Mouse (Mus musculus) cerebellum, adult 2 months (tissue): ENCODE data around the gene Cyp2g1. TPM values are rescaled to one million over a fixed set of nuclear protein-coding genes. Genes with fewer than 3 reads are reported as not detected.
"Not testable (repeated sequence)": the region's sequence is repeated elsewhere in the genome, so short reads cannot be mapped to it uniquely, and the experiment has no call there.

Source experiments
- DNase-seq, 2 experiments: peaks; one replicate each; pipeline ENCODE4 v3.0.0; 2021
- H3K27ac ChIP-seq: fragments of 200-500 bp; 2 replicates; pipeline ENCODE4 v1.5.1; 2012; ENCODE audit warnings: low read length, control low read depth, inconsistent platforms; ENCODE audit not compliant: insufficient read depth
- H3K27me3 ChIP-seq: fragments of 200-500 bp; 2 replicates; pipeline ENCODE4 v1.6.1; 2012; ENCODE audit warnings: inconsistent platforms, mild to moderate bottlenecking, low read length, moderate library complexity; ENCODE audit not compliant: control insufficient read depth, insufficient read depth
- H3K4me1 ChIP-seq: fragments of 200-500 bp; 2 replicates; pipeline ENCODE4 v1.6.1; 2011; ENCODE audit warnings: low read length; ENCODE audit not compliant: control insufficient read depth, insufficient read depth
- H3K4me3 ChIP-seq: fragments of 200-500 bp; replicated peaks from 2 replicates; pipeline ENCODE3; 2011; ENCODE audit warnings: mild to moderate bottlenecking, low read depth, low read length, control low read depth; ENCODE audit not compliant: insufficient read depth
- CTCF ChIP-seq: fragments of 200-500 bp; IDR thresholded peaks from 2 replicates; pipeline ENCODE4 v1.5.1; 2011; ENCODE audit warnings: low read depth, mild to moderate bottlenecking, control low read depth, low read length, moderate library complexity, borderline replicate concordance; ENCODE audit not compliant: insufficient read depth
- POLR2A ChIP-seq: fragments of 200-500 bp; IDR thresholded peaks from 2 replicates; pipeline ENCODE4 v1.6.1; 2011; ENCODE audit warnings: low read length, control low read depth, borderline replicate concordance; ENCODE audit not compliant: insufficient read depth
- WGBS: fragments of 180-500 bp; shearing (Covaris S2); methylation state at CpG from one replicate; pipeline ENCODE4 v1.1.7; 2018; 5-methylcytosine and 5-hydroxymethylcytosine counted together
- polyA plus RNA-seq: library from polyadenylated mRNA; depleted of rRNA; stranded (reverse); fragments of >200 nt; gene quantifications from 2 replicates; pipeline ENCODE4 v1.2.3, GENCODE M21; 2012; rRNA removed

Gene Cyp2g1
- polyA plus RNA-seq, 1 experiment: not detected

DNA sequence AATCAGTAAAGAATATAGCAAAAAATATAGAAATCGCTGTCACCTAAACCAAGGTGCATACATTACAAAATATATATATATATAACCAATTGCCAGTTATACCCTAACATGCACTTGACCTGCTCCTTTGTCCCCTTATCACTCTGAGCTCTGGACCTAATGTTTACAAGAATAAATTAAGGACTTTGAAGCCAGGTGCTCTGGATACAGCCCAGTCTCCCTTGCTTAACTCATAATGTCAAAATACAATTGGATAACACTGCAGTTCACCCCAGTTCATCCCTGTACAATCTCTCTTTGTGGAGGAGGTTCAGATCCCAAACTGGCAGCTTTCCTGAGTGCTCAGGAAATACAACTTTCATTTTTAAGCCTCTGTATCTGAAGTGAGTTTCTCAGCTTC, 7.7 kb upstream of the Cyp2g1 start:
- no peak for DNase-seq
- Histone ChIP-seq H3K4me1 (no peaks in the 10 kb centered on the region), H3K27me3 (no peaks in the 10 kb centered on the region), H3K4me3 (no peak overlapping the region), H3K27ac (no peak overlapping the region)
- WGBS: 81% methylated on average over 1 of the region's 1 CpGs
- TF ChIP-seq POLR2A (no peak), CTCF (no peak)

DNA sequence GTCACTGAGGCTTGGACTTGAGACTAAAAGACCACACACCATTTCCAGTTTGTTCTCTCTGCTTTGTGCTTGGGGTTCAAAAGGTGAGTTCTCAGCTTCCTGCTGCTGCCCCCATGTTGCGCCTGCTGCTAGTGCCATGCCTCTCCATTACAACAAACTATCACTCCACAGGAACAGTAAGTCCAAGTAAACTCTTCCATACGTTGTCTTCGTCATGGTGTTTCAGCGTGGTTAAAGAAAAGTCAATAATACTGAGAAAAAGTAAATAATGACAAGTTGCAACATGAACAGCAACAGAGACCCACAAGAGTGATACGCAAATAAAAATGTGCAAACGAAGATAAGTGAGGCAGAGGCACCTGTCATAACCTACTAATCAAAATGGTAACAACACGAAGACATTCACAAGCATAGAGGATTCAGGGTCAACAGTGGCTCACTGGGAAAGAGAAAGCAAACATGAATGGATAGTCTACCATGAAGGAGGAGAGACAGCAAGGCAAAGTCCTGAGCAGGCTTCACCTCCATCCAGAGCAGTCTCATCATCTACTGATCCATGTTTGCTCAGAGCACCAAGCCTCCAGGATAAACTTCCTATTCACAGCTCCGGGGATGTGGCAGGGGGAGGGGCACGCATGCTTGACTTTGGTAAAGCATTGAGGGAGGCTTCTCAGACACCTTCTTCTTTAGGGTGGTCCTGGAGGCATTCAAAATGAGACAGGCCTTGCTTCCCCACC, 23.0 kb downstream of the Cyp2g1 start:
- WGBS: 76% methylated on average over 9 of the region's 9 CpGs
- not testable (repeated sequence) for DNase-seq, H3K4me1 ChIP-seq, H3K27ac ChIP-seq, H3K27me3 ChIP-seq, H3K4me3 ChIP-seq

DNA sequence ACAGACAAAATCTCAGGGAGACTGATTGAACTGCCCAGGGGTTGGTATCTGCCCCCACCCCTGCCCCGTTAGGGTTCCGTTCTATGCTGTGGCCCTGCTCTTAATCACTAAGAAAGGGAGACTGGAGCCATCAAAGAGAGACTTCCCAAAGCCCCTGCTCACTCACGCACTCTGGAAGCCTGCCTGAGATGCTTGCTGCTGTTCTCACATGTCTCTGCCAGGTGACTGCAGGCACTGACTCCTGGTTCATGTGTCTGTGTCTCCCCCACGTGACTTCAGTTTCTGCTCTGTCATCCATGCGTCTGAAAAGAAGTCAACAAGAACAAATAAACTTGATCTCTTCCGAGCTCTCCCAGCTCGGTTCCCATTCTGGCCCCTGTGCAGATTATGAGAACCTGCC, 24.0 kb downstream of the Cyp2g1 start:
- not testable (repeated sequence) for H3K27ac ChIP-seq, H3K27me3 ChIP-seq, H3K4me3 ChIP-seq, H3K4me1 ChIP-seq, DNase-seq
- 82% methylated on average over 7 of the region's 7 CpGs for WGBS

DNA sequence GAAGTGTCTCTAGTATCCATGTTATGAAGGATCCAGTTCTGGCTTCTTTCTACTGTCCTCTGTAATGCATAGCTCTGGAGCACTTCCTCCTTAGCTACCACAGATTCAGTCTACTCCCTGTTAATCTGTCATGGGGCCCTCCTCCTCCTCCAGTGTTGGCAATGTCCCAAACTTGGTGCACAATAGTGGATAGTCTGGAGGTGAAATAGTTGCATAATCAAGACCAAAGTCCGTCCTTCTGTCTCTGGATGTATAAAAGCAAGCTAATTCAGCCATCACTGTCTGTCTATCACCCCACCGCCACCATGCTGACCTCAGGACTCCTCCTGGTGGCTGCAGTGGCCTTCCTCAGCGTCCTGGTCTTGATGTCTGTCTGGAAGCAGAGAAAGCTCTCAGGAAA, 26.4 kb downstream of the Cyp2g1 start, which contains the start of gene Cyp2a5:
Gene Cyp2a5 (plus strand): TSS at position 247 of the 400 bp plus-strand sequence.
- DNase-seq, H3K27me3 ChIP-seq, H3K4me3 ChIP-seq, H3K4me1 ChIP-seq, H3K27ac ChIP-seq: not testable (repeated sequence)
- WGBS: 67% methylated on average over 3 of the region's 3 CpGs

- not testable (repeated sequence) for H3K4me3 ChIP-seq, H3K27me3 ChIP-seq, DNase-seq, H3K27ac ChIP-seq, H3K4me1 ChIP-seq
- WGBS: 89% methylated on average over 2 of the region's 2 CpGs
Measured at GRCm38 (mm10) chr7:26843400-26843799, 34.7 kb downstream of the Cyp2g1 start.

DNA sequence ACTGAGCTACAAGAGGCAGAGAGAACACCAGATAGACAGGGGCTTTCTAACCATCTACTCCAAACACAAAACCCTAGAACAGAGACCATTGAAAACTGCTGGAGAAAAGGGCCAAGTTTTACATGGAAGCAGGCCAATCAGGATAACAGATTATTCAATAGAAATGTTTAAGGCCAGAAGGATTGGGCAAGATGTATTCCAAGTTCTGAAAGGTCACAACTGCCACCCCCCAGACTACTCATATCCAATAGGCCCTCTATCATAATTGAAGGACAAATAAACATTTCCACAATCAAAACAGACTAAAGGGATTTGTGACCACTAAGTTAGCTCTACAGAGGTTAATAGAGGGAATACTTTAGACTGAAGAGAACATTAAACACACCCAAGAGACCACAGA, 41.4 kb downstream of the Cyp2g1 start:
- DNase-seq, H3K4me1 ChIP-seq, H3K27me3 ChIP-seq, H3K27ac ChIP-seq, H3K4me3 ChIP-seq: not testable (repeated sequence)

Other genes starting within 250 kb of the Cyp2g1 start
- gene Vmn1r185, start 190.4 kb upstream of the Cyp2g1 start, polyA plus RNA-seq: not detected in 2 replicates
- not detected in 2 replicates for gene Cyp2b23, start 122.5 kb upstream of the Cyp2g1 start, polyA plus RNA-seq
- not detected in 2 replicates for gene Cyp2b19, start 51.8 kb upstream of the Cyp2g1 start, polyA plus RNA-seq
- not detected in 2 replicates for gene Cyp2a5, start 26.4 kb downstream of the Cyp2g1 start, polyA plus RNA-seq
- gene Cyp2a22, start 130.5 kb downstream of the Cyp2g1 start, polyA plus RNA-seq: not detected in 2 replicates
- gene Cyp2a12, start 220.2 kb downstream of the Cyp2g1 start, polyA plus RNA-seq: not detected in 2 replicates